Mouse (Mus musculus) left cerebral cortex, postnatal 14 days (tissue): Measurements from ENCODE around the gene Cnrip1. TPM values are rescaled to one million over a fixed set of nuclear protein-coding genes. Genes with fewer than 3 reads are reported as not detected.
"Not testable (repeated sequence)": the region's sequence is repeated elsewhere in the genome, so short reads cannot be mapped to it uniquely, and the experiment has no call there.

Experiments used
- DNase-seq, 2 experiments: peaks; one replicate each; pipeline ENCODE4 v3.0.0; 2021 to 2022; ENCODE audit warnings: low spot score in 2 of 2, mixed read lengths in 1 of 2
- intact Hi-C: fragments of 180-260 bp; cut with DNase I; formaldehyde crosslinking; loops from one replicate; pipeline ENCODE4 v1.15.1; 2025
- long read RNA-seq, 2 experiments: library from polyadenylated mRNA; stranded (forward); transcript quantifications; one replicate each; pipeline ENCODE4 v2.0.0; 2021
- total RNA-seq, 2 experiments: library from RNA; stranded (reverse); gene quantifications; 2 replicates each; pipeline ENCODE4 v1.2.3; 2021

Cnrip1 gene
- total RNA-seq, result 100 to 1,000 TPM; 151 to 156 TPM
- long read RNA-seq, experiment 1, transcript Cnrip1-201 (3 exons, 1,654 nt), result major isoform, 182 of 215 reads
- long read RNA-seq, experiment 1, partial matches to known transcripts, result 4 of 215 reads
- long read RNA-seq, experiment 1, other reads (novel, unspliced or antisense), result 29 of 215 reads
- long read RNA-seq, experiment 2, transcript Cnrip1-201 (3 exons, 1,654 nt), result major isoform, 185 of 231 reads
- long read RNA-seq, experiment 2, partial matches to known transcripts, result 23 of 231 reads
- long read RNA-seq, experiment 2, other reads (novel, unspliced or antisense), result 23 of 231 reads

GRCm38 (mm10) chr11:17051545-17052475 is at the start of gene Cnrip1, which contains the start of gene Plek:
Cnrip1 (plus strand) TSS chr11:17051586.
Plek (minus strand) TSS chr11:17052381.
- intact Hi-C loops, result loop anchor here (5.0 kb wide), 1 partner anchor 85 kb away; no protein-coding TSS in a partner anchor

GRCm38 (mm10) chr11:17002739-17003373 is 48.5 kb upstream of the Cnrip1 start:
- peak in 1 of 2 experiments; percentile 12 for DNase-seq
- intact Hi-C loops, result no loop called here

More at GRCm38 (mm10) chr11:17051545-17052475, at the start of gene Cnrip1, which contains the start of gene Plek:
- peak; percentile 88 to 91 for DNase-seq

- intact Hi-C loops, result no loop called here
- no peak for DNase-seq
Measured at GRCm38 (mm10) chr11:17003757-17004156, 47.6 kb upstream of the Cnrip1 start.

GRCm38 (mm10) chr11:17004899-17005846 is 46.2 kb upstream of the Cnrip1 start:
- DNase-seq, result peak; percentile 23 to 54
- intact Hi-C loops, result no loop called here

GRCm38 (mm10) chr11:17006526-17006925 is 44.9 kb upstream of the Cnrip1 start:
- DNase-seq, intact Hi-C loops: not testable (repeated sequence)

GRCm38 (mm10) chr11:17007517-17008173 is 43.7 kb upstream of the Cnrip1 start:
- DNase-seq, result peak in 1 of 2 experiments; percentile 18

GRCm38 (mm10) chr11:17008498-17008941 is 42.9 kb upstream of the Cnrip1 start:
- no peak for DNase-seq
- intact Hi-C loops, result no loop called here

More at GRCm38 (mm10) chr11:17007517-17008173, 43.7 kb upstream of the Cnrip1 start:
- intact Hi-C loops, result no loop called here

- intact Hi-C loops, result no loop called here
- DNase-seq, result no peak
Measured at GRCm38 (mm10) chr11:17012948-17013347, 38.4 kb upstream of the Cnrip1 start.

GRCm38 (mm10) chr11:17019328-17019727 is 32.1 kb upstream of the Cnrip1 start:
- no peak for DNase-seq
- intact Hi-C loops, result no loop called here

- intact Hi-C loops, result no loop called here
- no peak for DNase-seq
Measured at GRCm38 (mm10) chr11:17023206-17023605, 28.2 kb upstream of the Cnrip1 start.

- no peak for DNase-seq
- intact Hi-C loops, result no loop called here
Measured at GRCm38 (mm10) chr11:17023984-17024383, 27.4 kb upstream of the Cnrip1 start.

- peak; percentile 33 to 88 for DNase-seq
- intact Hi-C loops, result no loop called here
Measured at GRCm38 (mm10) chr11:17045806-17046205, 5.6 kb upstream of the Cnrip1 start.

- intact Hi-C loops, result loop anchor here (5.0 kb wide), 1 partner anchor 85 kb away; no protein-coding TSS in a partner anchor
- peak; percentile 25 to 26 for DNase-seq
Measured at GRCm38 (mm10) chr11:17052476-17053049, 1.2 kb downstream of the Cnrip1 start.

- DNase-seq, intact Hi-C loops: not testable (repeated sequence)
Measured at GRCm38 (mm10) chr11:17069360-17069759, 18.0 kb downstream of the Cnrip1 start.

- no peak for DNase-seq
- intact Hi-C loops, result no loop called here
Measured at GRCm38 (mm10) chr11:17075656-17076055, 24.3 kb downstream of the Cnrip1 start.

GRCm38 (mm10) chr11:17082086-17082485 is 30.7 kb downstream of the Cnrip1 start:
- intact Hi-C loops, result loop anchor here (5.0 kb wide), 2 partner anchors 75 to 115 kb away; partner anchors contain the start of gene Ppp3r1
- DNase-seq, result no peak

- DNase-seq, result peak; percentile 56 to 64
- intact Hi-C loops, result loop anchor here (5.0 kb wide), 2 partner anchors 74 to 114 kb away; partner anchors contain the start of gene Ppp3r1
Measured at GRCm38 (mm10) chr11:17082953-17083352, 31.6 kb downstream of the Cnrip1 start.
